Mouse (Mus musculus): ENCODE results near the gene Bmpr1b.

Gene Bmpr1b

GRCm38 (mm10) chr3:141897698-141898097, 271.5 kb downstream of the Bmpr1b start:
- DNase-seq, result no peak

GRCm38 (mm10) chr3:141896870-141897554, 272.2 kb downstream of the Bmpr1b start:
- DNase-seq, result no peak

- DNase-seq, result no peak
These were observed 274.1 kb downstream of the Bmpr1b start for GRCm38 (mm10) chr3:141895096-141895495.

- no peak for DNase-seq
These were observed 278.6 kb downstream of the Bmpr1b start for GRCm38 (mm10) chr3:141890668-141891067.

GRCm38 (mm10) chr3:141887476-141888274, 281.6 kb downstream of the Bmpr1b start:
- DNase-seq, result no peak

GRCm38 (mm10) chr3:141884190-141884589, 285.0 kb downstream of the Bmpr1b start:
- DNase-seq, result no peak

- DNase-seq, result no peak
These were observed 286.7 kb downstream of the Bmpr1b start for GRCm38 (mm10) chr3:141882496-141882895.

- DNase-seq, result no peak
These were observed 296.7 kb downstream of the Bmpr1b start for GRCm38 (mm10) chr3:141872337-141873042.

GRCm38 (mm10) chr3:141871805-141872204, 297.4 kb downstream of the Bmpr1b start:
- DNase-seq, result no peak

- DNase-seq, result peak in 1 of 2 experiments; percentile 27
These were observed 306.3 kb downstream of the Bmpr1b start for GRCm38 (mm10) chr3:141862816-141863461.

GRCm38 (mm10) chr3:141857123-141857522, 312.1 kb downstream of the Bmpr1b start:
- DNase-seq, result no peak

GRCm38 (mm10) chr3:141854339-141854738, 314.9 kb downstream of the Bmpr1b start:
- DNase-seq, result no peak

- DNase-seq, result no peak
These were observed 319.1 kb downstream of the Bmpr1b start for GRCm38 (mm10) chr3:141850141-141850540.

- no peak for DNase-seq
These were observed 320.0 kb downstream of the Bmpr1b start for GRCm38 (mm10) chr3:141849206-141849605.

GRCm38 (mm10) chr3:141838864-141839263, 330.4 kb downstream of the Bmpr1b start:
- DNase-seq, result no peak

- peak in 1 of 2 experiments; percentile 13 for DNase-seq
These were observed 338.1 kb downstream of the Bmpr1b start for GRCm38 (mm10) chr3:141831135-141831534.

GRCm38 (mm10) chr3:141828301-141828700, 340.9 kb downstream of the Bmpr1b start:
- DNase-seq, result no peak

GRCm38 (mm10) chr3:141819331-141819941, 349.8 kb downstream of the Bmpr1b start:
- DNase-seq, result no peak

GRCm38 (mm10) chr3:141818615-141819312, 350.5 kb downstream of the Bmpr1b start:
- DNase-seq, result no peak

GRCm38 (mm10) chr3:141814776-141815175, 354.4 kb downstream of the Bmpr1b start:
- DNase-seq, result no peak

GRCm38 (mm10) chr3:141811348-141811747, 357.9 kb downstream of the Bmpr1b start:
- DNase-seq, result no peak

GRCm38 (mm10) chr3:141810944-141811343, 358.3 kb downstream of the Bmpr1b start:
- no peak for DNase-seq

Measured in lung, adult 18-20 months (tissue).